Mouse (Mus musculus) 416B (cell line): ENCODE measurements around the gene Rpl6.
A peak's percentile ranks its signal among the peaks of the same experiment; 100 is the strongest.
"Not testable (repeated sequence)": the region's sequence is repeated elsewhere in the genome, so short reads cannot be mapped to it uniquely, and the experiment has no call there.

ENCODE experiments used
- DNase-seq: peaks from one replicate; pipeline ENCODE4 v3.0.0; 2011; ENCODE audit warnings: low read depth

The Rpl6 gene

DNA sequence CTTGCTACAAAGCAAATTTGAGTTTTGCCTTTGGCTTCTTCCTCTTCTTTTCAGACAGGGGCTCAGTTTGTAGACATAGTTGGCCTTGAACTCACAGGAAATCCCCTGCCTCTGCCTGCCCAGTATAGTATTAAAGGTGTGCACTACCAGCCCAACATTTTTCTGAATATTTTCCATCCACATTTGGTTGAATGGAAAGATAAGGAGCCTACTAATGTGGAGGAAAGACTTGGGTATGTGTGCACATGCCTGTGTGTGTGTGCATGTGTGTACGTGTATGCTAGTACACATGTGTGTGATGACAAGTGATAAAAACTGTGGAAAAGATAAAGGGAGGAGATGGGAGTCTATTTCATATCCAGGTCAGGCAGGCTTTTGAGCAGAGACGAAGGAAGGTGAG lies 21.6 kb downstream of the Rpl6 start:
- no peak for DNase-seq

- DNase-seq, result no peak
Measured at GRCm38 (mm10) chr5:121226406-121226805, 22.1 kb downstream of the Rpl6 start.

DNA sequence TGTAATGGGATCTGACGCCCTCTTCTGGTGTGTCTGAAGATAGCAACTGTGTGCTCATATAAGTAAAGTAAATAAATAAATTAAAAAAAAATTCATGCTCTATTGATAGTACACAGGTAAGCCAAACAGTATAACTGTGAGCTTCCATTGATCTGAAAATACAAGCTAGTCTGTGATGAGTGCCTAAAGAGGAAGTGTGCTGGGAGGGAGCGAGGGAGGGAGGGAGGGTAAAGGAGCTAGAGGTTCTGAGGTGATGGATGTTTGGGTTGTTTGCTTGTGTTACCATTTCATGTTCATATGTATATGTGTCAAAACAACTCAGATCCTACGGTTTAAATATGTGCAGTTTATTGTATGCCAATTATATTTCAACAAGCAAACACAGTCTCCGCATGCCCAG lies 22.6 kb downstream of the Rpl6 start:
- no peak for DNase-seq

- not testable (repeated sequence) for DNase-seq
Measured at GRCm38 (mm10) chr5:121227330-121227729, 23.0 kb downstream of the Rpl6 start.

DNA sequence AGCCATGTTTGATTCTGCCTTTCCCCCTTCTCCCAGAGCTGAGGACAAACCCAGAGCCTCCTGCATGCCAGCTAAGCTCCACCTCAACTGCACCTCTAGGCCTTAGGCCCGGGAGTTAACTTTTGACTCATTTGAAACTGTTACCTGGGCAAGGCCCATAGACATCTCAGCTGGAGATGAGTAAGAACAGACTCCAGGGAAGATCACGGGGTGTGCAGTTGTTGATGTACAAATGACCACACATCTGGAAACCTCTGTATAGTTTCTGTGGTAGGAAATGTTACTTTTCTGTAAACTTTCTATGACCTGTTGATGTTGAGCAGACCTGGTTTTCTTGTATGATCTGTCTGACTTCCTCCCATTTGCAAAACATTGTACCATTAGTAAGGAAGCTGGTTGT lies 24.9 kb downstream of the Rpl6 start:
- DNase-seq, result no peak

DNA sequence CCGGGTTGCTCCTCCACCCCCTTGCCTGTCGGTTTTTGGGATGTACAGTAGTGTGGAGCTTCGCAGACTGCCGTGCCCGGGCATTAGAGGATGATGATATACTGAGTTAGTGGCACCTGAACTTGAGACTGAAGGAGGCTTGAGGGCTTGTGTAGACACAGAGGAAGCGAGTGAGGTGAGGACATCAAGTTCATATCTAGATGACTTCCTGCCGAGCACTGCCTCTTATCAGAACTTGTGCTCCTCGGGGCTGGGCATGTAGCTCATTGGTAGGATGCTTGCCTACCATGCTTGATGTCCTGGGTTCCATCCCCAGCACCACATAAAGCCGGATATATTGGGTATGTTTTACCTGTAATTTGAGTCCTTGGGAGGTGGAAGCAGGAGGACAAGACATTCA lies 26.5 kb downstream of the Rpl6 start:
- DNase-seq, result peak; percentile 31

- no peak for DNase-seq
Measured at GRCm38 (mm10) chr5:121232789-121233188, 28.5 kb downstream of the Rpl6 start.

DNA sequence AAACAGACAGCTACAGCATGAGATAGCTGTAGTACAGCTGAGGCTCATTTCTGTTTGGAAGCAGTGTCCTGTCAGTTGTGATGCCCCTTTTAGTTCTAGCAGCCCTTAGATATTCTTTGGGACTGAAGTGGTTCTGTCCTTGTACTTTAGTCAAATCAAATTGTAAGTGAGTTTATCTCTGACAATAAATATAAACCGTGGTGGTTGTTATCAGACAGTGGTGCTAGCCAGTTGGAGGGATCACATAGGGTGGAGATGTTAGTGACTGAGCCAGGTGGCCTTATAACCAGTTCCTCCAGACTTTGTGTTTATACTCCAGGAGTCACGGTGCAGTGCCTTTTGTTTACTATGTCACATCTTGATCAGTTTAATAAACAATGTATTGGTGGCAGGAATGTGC lies 29.4 kb downstream of the Rpl6 start:
- no peak for DNase-seq

DNA sequence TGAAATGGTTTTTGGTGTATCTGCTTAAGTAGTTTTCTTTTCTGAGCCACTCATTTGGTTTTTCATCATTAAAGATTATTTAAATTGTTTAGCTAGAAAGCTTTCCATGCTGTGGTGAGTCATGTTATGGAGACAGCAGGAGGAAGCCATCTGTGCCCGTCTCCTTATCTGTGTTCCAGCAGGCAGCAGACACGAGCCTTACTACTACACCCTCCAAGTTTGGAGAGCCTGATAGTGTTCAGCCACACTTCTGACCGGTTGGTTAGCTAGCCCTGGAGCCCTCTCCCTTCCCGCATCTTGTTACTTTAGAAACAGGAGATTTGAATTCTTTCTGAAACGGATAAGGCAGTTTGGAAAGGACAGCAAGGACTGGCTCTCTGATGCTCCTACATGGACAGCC lies 31.9 kb downstream of the Rpl6 start:
- DNase-seq, result peak; percentile 96

DNA sequence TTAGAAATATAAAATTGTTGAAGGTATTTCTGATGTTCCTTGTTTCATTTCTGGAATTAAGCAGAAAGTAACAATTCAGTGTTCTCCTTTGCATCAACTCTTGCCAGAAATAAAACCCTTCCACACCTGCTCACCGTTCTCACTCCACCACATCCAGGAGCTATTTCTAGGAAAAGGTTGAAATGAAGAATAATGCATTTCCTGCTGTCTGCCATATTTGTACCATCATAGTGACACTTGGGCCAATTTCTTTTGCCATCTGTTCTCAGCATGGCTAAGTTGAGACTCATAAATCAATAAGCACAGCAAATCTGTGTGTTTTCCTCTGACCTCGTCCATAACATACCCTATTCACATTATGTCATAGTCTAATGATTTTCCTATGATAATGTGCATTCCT lies 33.9 kb downstream of the Rpl6 start:
- DNase-seq, result no peak

- no peak for DNase-seq
Measured at GRCm38 (mm10) chr5:121239846-121240245, 35.6 kb downstream of the Rpl6 start.

- no peak for DNase-seq
Measured at GRCm38 (mm10) chr5:121241182-121241581, 36.9 kb downstream of the Rpl6 start.

DNA sequence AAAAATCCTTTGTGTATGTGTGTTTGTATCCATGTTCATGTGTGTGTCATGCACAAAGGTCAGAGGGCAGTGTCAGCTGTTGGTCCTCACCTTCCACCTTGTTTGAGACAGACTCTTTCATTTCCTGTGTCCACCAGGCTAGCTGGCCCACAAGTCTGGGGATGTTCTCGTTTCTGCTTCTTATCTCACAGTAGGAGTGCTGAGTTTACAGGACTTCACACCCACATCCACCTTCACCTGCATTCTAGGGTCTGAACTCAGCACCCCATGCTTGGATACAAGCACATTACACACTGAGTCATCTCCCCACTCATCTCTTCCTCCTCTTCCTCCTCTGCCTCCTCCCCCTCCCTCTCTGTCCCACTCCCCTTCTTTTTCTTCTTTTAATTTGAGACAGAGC lies 38.0 kb downstream of the Rpl6 start:
- DNase-seq, result no peak

GRCm38 (mm10) chr5:121242701-121243100 lies 38.4 kb downstream of the Rpl6 start:
- peak; percentile 61 for DNase-seq

GRCm38 (mm10) chr5:121243676-121244364 lies 39.5 kb downstream of the Rpl6 start:
- DNase-seq, result no peak

DNA sequence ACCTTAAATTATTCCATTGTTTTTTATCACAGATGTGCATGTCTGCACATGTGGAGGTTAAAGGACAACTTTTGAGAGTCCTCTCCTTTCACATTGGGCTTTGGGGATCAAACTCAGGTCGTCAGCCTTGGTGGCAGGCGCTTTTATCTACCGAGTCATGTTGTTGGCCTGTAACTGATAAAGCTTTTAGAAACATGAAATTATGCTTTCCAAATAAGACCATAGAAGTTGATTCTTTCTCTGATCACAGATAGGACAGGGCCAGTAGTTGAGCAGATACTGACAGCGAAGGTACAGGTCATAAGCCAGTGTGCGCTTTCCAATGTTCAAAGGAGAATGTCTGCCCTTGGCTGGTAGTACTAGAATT lies 40.1 kb downstream of the Rpl6 start:
- no peak for DNase-seq

- DNase-seq, result peak; percentile 31
Measured at GRCm38 (mm10) chr5:121245201-121245600, 40.9 kb downstream of the Rpl6 start.

- no peak for DNase-seq
Measured at GRCm38 (mm10) chr5:121248766-121249394, 44.6 kb downstream of the Rpl6 start.

DNA sequence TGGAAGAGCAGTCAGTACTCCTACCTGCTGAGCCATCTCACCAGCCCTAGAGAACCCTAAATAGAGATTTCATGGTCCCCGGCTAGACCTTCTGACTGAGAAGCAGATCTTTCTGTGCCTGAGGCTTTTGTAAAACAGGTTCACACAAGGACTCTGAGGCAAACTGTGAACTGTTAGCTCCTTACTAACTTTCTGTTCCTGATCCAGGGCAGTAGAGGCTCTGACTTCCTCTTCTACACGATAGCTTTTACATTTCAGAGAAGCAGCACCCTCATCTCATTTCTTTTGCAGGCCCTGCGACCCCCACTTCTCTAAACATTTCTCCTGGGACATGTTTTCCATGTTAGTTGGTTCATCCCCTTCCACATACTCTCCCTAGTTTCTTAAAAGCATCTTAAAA lies 45.4 kb downstream of the Rpl6 start:
- DNase-seq, result no peak

DNA sequence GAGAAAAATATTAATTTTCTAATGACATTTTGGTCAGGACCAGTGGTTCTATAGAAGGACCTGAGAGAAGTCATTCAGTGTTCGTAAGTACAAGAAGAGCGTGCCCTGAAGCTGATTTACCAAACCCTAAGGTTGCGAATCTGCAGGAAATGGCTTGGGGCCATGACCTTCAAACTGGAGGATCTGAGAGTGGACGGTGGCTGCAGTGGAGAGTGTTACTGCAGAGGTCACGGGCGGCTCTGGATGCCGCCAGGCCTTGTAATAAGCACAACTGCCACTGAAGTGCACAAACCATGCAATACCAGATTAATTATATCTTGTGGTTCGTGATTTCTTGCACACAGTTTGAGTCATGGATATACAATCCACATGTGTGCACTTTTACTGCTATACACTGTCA lies 47.5 kb downstream of the Rpl6 start:
- DNase-seq, result peak; percentile 69

GRCm38 (mm10) chr5:121253816-121254497 lies 49.7 kb downstream of the Rpl6 start:
- no peak for DNase-seq

- peak; percentile 32 for DNase-seq
Measured at GRCm38 (mm10) chr5:121254977-121255376, 50.7 kb downstream of the Rpl6 start.
